Mouse (Mus musculus) small intestine, adult 2 months (tissue): ENCODE results near the gene H2-T3.

Experiments
- CTCF ChIP-seq: fragments of 200-500 bp; IDR thresholded peaks from 2 replicates; pipeline ENCODE4 v1.5.1; 2012; ENCODE audit warnings: low read depth, mild to moderate bottlenecking, control low read depth, inconsistent platforms, low read length, moderate library complexity, mixed read lengths; ENCODE audit not compliant: insufficient replicate concordance, insufficient read length; ENCODE audit errors: extremely low read depth
- POLR2A ChIP-seq: fragments of 200-500 bp; IDR thresholded peaks from 2 replicates; pipeline ENCODE4 v1.6.1; 2012; ENCODE audit warnings: low read depth, mild to moderate bottlenecking, control low read depth, inconsistent platforms, low read length, moderate library complexity

DNA sequence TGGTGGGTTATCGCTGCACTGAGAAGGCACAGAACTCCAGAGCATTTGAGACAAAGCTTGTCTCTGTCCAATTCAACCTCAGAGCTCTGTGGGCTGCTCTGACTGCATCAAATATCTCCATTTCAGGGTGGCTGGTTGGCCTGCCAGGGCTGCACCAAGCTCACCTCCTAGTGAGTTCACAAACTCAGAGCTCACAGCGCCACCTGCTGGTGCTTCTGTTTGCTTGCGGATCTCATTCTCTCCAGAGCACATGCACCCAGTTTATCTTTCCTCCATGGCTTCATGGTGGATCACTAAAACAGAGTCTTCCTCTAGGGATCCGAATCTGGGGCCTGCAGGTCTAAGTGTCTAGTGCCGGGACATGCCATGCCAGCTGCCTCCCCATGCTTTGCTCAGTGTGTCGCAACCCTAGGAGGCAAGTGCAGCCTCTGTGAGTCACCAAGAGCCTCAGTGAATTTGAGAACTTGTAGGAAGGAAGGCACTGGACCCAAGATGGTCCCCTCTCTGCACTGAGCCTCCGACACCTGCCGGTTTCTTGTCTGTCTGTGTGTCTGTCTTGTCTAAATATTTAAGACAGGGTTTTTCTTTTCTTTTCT, 3.6 kb upstream of the H2-T3 start:
- TF ChIP-seq CTCF (peak; percentile 82), POLR2A (no peak)
